Mouse (Mus musculus) embryonic facial prominence, embryonic 11.5 days (tissue): ENCODE measurements at regions not wholly inside any gene's neighbourhood (a gene's known extent, or its start where the extent isn't known, plus 50 kb on each side); places are given as distances from the start of the nearest gene placed in this dataset.
A peak's percentile ranks its signal among the peaks of the same experiment; 100 is the strongest.

Experiments used
- ATAC-seq: fragments of 200-750 bp; cut with Nextera tagmentation; replicated peaks from 2 replicates; pipeline ENCODE4 v1.8.0; 2017; ENCODE audit warnings: low read depth; ENCODE audit not compliant: insufficient number of reproducible peaks, low FRiP score, low TSS enrichment
- DNase-seq: peaks from one replicate; pipeline ENCODE4 v3.0.0-alpha.2; 2015; ENCODE audit warnings: low spot score
- H3K27ac ChIP-seq: fragments of 300-500 bp; sonication (generic); replicated peaks from 2 replicates; pipeline ENCODE4 v1.5.1; 2014; ENCODE audit warnings: mild to moderate bottlenecking, low read depth, low read length, control low read depth
- H3K27me3 ChIP-seq: fragments of 300-500 bp; sonication (generic); 2 replicates; pipeline ENCODE4 v1.6.1; 2014; ENCODE audit warnings: mild to moderate bottlenecking, low read length, moderate library complexity, mixed read lengths; ENCODE audit not compliant: control insufficient read depth, insufficient read depth
- H3K36me3 ChIP-seq: fragments of 300-500 bp; sonication (generic); replicated peaks from 2 replicates; pipeline ENCODE4 v1.6.1; 2014; ENCODE audit warnings: low read depth, mild to moderate bottlenecking, low read length, moderate library complexity, mixed read lengths; ENCODE audit not compliant: control insufficient read depth, insufficient read depth
- H3K4me1 ChIP-seq: fragments of 300-500 bp; sonication (generic); 2 replicates; pipeline ENCODE4 v1.6.1; 2014; ENCODE audit warnings: low read length, mixed read lengths; ENCODE audit not compliant: control insufficient read depth, insufficient read depth
- H3K4me2 ChIP-seq: fragments of 300-500 bp; sonication (generic); 2 replicates; pipeline ENCODE4 v1.6.1; 2014; ENCODE audit warnings: low read depth, mild to moderate bottlenecking, control low read depth, low read length, moderate library complexity
- H3K4me3 ChIP-seq: fragments of 300-500 bp; sonication (generic); 2 replicates; pipeline ENCODE4 v1.5.1; 2014; ENCODE audit warnings: low read depth, low read length, control low read depth
- H3K9ac ChIP-seq: fragments of 300-500 bp; sonication (generic); replicated peaks from 2 replicates; pipeline ENCODE4 v1.6.1; 2014; ENCODE audit warnings: mild to moderate bottlenecking, control low read depth, low read length
- H3K9me3 ChIP-seq: fragments of 300-500 bp; sonication (generic); replicated peaks from 2 replicates; pipeline ENCODE4 v1.6.1; 2016; ENCODE audit warnings: mild to moderate bottlenecking, low read length, inconsistent platforms, mixed read lengths; ENCODE audit not compliant: control insufficient read depth
- WGBS: fragments of 180-500 bp; shearing (Covaris S2); extraction: QIAGEN DNeasy Blood & Tissue Kit; methylation state at CpG from one replicate; pipeline ENCODE4 v1.1.7; 2014; 5-methylcytosine and 5-hydroxymethylcytosine counted together

DNA sequence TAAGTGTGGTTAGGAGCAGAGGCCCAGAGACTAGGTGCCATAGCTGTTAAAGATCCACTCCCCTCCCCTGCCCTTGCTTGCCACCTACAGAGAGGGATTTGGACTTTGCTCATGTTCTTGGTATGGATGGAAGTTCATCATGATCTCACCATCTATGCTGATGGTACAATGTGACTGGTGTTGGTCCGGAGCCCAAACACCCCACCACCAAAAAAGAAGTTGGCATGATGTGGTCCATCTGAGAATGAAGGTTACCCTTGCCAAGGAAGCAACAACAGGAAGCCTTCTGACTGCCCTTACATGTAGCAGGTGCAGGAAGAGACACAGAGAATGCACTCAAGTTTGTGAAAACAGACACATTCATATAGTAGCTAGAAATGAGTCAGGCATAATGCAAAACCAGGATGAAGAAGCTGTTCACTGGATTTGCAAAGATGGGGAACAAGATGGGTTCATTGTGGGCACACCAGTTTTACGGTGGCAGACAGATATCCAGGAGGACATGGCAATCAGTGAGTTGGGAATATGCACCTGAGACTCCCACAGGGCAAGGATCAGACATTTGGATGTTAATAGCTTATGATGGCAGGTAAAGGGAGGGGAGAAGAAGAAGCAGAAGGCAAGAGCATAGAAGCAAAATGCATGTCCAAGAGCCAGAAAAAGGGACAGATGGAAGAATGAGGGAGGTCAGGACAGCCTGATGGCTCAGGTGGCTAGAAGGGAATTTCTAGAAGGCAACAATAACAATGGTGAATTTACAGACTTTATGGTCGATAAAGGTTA is 420.8 kb downstream of the Prdm2 start:
- no peak overlapping the region for H3K4me3 ChIP-seq
- no peaks in the 10 kb centered on the region for H3K9me3 ChIP-seq
- H3K36me3 ChIP-seq: no peaks in the 10 kb centered on the region
- H3K27ac ChIP-seq: no peak overlapping the region
- no peak overlapping the region for H3K4me2 ChIP-seq
- no peak for DNase-seq
- H3K27me3 ChIP-seq: no peaks in the 10 kb centered on the region
- H3K9ac ChIP-seq: no peak overlapping the region
- WGBS: 83% methylated on average over 3 of the region's 3 CpGs
- no peaks in the 10 kb centered on the region for H3K4me1 ChIP-seq
- ATAC-seq: no peak

DNA sequence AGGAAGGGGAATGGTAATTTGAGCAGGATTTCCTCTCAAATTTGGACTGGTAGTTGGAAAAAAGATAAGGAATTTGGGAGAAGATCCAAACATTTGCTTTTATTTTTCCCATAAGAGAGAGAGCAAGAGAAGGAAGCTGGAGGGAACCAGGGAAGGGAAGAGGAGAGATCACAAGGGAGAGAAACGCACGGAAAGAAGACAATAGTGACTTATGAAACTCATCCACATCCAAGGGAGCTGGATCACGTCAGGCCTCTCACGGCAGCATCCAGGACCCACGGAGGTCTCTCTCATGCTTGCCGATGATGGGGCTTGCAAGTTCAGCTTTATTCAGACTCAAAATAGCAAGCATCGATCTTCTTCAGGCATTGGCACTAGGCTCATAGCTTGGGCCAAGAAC is 423.7 kb downstream of the Prdm2 start:
- no peak for ATAC-seq

DNA sequence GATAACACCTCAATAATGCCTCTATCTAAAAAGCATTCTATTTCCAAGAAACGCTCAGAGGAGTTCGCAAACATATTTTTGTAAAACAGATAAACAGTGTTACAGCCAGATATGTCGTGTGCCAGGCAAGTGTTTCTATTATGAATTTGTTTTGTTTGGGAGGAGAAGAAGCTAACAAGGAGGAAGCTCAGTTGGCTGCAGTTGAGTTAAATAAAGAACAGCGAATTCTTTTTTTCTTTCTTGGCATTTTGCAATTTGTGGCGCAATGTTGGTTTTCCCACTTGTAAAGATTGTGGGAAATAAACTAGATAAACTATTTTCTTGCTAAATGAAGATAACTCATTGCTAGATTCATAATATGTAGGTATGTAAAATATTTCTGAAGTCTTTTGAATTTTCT is 427.4 kb downstream of the Prdm2 start:
- no peak overlapping the region for H3K27ac ChIP-seq
- H3K4me2 ChIP-seq: no peak overlapping the region
- 93% methylated on average over 5 of the region's 5 CpGs for WGBS
- ATAC-seq: no peak
- no peak overlapping the region for H3K4me3 ChIP-seq
- no peaks in the 10 kb centered on the region for H3K27me3 ChIP-seq
- DNase-seq: no peak
- no peaks in the 10 kb centered on the region for H3K9me3 ChIP-seq
- H3K36me3 ChIP-seq: no peaks in the 10 kb centered on the region
- H3K4me1 ChIP-seq: no peaks in the 10 kb centered on the region
- no peak overlapping the region for H3K9ac ChIP-seq

More for the DNA sequence above, 423.7 kb downstream of the Prdm2 start:
- no peak overlapping the region for H3K4me2 ChIP-seq
- 92% methylated on average over 7 of the region's 7 CpGs for WGBS
- no peaks in the 10 kb centered on the region for H3K27me3 ChIP-seq
- DNase-seq: no peak
- no peak overlapping the region for H3K4me3 ChIP-seq
- H3K9ac ChIP-seq: no peak overlapping the region
- H3K27ac ChIP-seq: no peak overlapping the region
- H3K4me1 ChIP-seq: no peaks in the 10 kb centered on the region
- H3K36me3 ChIP-seq: no peaks in the 10 kb centered on the region
- H3K9me3 ChIP-seq: no peaks in the 10 kb centered on the region

DNA sequence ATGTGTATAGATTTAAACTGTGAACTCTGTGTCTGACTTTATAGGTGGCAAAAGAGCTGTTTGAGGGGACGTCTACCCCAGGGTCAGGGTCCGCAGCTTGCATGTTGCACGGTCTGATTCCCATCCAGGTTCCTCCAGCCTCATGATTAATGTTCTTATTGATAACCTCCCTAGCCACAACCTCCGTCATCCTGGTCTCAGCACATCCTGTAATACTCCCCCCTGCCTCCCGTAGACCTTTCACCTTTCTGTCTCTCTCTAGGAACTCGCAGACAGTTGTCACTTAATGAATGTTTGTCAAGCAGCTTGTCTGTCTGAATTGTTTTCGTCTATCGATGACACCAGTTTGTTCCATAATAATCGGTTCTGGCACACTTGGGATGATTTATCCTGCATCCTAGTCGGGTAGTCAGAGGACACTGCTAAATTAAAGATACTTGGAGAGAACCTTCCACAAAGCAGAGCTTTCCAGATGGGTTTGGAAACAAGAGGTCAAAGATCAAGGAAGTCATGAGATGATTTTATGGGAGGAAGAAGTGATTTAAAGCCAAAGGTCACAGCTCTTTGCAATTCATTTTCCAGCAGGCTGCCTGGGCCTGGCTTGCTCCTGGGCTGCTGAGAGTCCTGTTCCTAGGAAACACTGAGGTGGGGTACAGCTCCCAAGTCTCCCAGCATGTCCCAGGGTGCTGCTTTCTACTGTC is 435.9 kb downstream of the Prdm2 start:
- ATAC-seq (no peak), DNase-seq (no peak)
- Histone ChIP-seq H3K27ac (no peak overlapping the region), H3K9me3 (no peaks in the 10 kb centered on the region), H3K36me3 (no peaks in the 10 kb centered on the region), H3K4me1 (no peaks in the 10 kb centered on the region), H3K4me2 (no peak overlapping the region), H3K9ac (no peak overlapping the region), H3K4me3 (no peak overlapping the region), H3K27me3 (no peaks in the 10 kb centered on the region)
- WGBS: 49% methylated on average over 10 of the region's 10 CpGs

DNA sequence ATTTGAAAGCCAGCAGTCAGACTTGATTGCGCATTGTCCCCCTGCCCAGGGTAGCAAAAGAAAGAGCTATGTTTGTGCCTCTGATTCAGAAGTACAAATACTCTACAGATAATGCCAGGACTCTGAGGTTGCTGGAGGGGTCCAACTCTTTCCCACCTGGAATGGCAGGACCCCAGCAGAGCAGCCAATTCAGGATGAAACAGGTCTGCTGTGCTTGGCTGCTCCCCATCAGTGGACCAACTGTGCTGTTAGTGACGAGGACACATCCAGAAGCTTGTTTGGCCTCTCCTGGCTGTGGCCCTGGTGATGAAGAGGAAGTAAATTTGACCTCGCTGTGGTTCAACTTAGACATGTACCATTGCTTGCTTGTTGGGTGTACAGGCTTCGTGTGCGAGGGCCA is 437.8 kb downstream of the Prdm2 start:
- Histone ChIP-seq H3K36me3 (no peaks in the 10 kb centered on the region), H3K9ac (no peak overlapping the region), H3K27me3 (no peaks in the 10 kb centered on the region), H3K27ac (no peak overlapping the region), H3K9me3 (no peaks in the 10 kb centered on the region), H3K4me2 (no peak overlapping the region), H3K4me1 (no peaks in the 10 kb centered on the region; the same call in 1 of the 2 replicates), H3K4me3 (no peak overlapping the region)
- ATAC-seq (no peak), DNase-seq (no peak)
- WGBS: 89% methylated on average over 5 of the region's 5 CpGs

DNA sequence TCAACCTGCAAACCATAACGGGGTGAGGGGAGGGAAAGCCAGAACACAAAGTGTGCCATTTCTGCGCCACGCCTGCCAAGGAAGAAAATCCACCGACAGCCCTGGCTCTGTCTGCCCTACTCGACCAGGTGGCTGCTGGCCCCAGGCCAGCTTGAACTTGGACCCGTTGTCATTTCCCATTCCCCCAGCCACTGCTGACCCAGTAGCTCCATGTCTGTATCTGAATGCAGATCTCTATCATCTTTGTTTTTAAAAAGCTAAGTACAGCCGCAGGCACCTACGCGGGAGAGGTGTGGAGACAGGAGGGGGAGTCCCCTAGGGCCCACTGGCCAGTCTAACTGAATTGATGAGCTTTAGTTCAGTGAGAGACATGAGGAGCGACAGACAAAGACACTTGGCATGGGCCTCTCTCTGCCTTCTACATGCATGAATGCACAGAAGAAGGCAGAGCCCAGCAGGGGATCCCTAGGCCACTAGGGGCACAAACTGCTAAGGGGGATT is 439.1 kb downstream of the Prdm2 start:
- H3K27me3 ChIP-seq: no peaks in the 10 kb centered on the region
- H3K4me3 ChIP-seq: no peak overlapping the region
- peak; percentile 6 for DNase-seq
- no peak for ATAC-seq
- no peak overlapping the region for H3K4me2 ChIP-seq
- H3K9me3 ChIP-seq: no peaks in the 10 kb centered on the region
- no peak overlapping the region for H3K27ac ChIP-seq
- no peaks in the 10 kb centered on the region; the same call in 1 of the 2 replicates for H3K4me1 ChIP-seq
- H3K9ac ChIP-seq: no peak overlapping the region
- 47% methylated on average over 10 of the region's 10 CpGs for WGBS
- H3K36me3 ChIP-seq: no peaks in the 10 kb centered on the region

DNA sequence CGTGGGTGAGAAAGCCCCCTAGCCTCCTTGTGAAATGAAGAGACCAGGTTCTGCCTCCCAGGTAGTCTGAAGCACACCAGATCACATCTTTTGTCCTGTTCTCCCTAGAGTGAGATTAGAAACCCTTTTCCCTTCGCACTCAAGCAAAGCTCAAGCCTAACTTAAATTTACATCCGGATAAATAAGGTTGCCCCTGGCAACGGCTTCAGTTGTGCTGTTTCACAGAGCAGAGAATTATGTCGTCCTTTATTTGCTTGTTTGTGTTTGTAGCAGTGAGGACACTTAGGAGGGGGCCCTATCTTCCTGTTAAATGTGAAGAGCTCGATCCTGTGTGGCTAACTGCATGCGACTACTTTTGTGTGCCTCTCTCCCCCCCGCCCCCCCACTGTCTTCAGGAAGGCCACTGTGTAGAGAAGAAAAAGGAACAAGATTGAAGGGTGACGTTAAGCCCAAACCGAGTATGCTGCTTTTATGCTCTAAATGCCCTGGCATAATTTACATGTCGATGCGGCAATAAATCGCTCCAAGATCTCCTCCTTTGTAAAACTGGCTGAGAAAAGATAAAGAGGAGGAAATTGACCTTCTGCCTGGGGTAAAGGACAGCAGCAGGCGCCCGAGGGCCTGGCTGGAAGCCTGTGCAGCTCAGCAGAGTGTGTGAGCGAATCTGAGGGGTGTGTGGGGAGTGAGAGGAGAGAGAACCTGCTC is 439.9 kb downstream of the Prdm2 start:
- no peaks in the 10 kb centered on the region; the same call in 1 of the 2 replicates for H3K4me1 ChIP-seq
- H3K36me3 ChIP-seq: no peaks in the 10 kb centered on the region
- H3K27ac ChIP-seq: no peak overlapping the region
- peak; percentile 50 for DNase-seq
- no peak overlapping the region for H3K9ac ChIP-seq
- 11% methylated on average over 16 of the region's 16 CpGs for WGBS
- no peak overlapping the region for H3K4me2 ChIP-seq
- H3K27me3 ChIP-seq: no peaks in the 10 kb centered on the region
- ATAC-seq: no peak
- H3K9me3 ChIP-seq: no peaks in the 10 kb centered on the region
- no peak overlapping the region for H3K4me3 ChIP-seq
